Mouse (Mus musculus) erythroblast, embryonic 14.5 days (primary cell): ENCODE data around the gene Shisal2b.

Source experiments
- GATA1 ChIP-seq: IDR thresholded peaks from 2 replicates; pipeline ENCODE4 v1.6.1; 2012; ENCODE audit warnings: low read length, inconsistent platforms, mixed read lengths
- TAL1 ChIP-seq: IDR thresholded peaks from 3 replicates; pipeline ENCODE4 v1.6.1; 2012; ENCODE audit warnings: low read length, inconsistent platforms, mixed read lengths

DNA sequence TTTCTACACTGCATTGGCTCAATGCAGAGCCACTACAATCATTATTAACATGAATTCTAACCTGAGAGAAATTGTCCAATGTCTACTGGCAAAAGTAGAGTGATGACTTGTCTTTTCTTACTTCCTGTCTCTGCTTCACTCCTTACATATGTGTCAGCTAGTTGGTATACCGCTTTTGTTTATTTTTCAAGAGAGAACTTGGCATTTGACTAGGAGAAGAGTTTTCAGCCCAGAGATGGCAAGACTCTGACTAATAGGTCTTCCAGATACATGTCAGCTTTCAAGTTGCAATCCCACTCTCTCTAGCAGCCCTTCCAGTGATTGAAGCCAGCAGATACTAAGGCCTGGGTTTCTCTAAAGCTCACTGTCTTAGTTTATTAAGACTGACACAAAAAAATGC, 31.1 kb upstream of the Shisal2b start:
- TF ChIP-seq TAL1: no peak
- TF ChIP-seq GATA1: no peak
